Mouse (Mus musculus): ENCODE results near the gene Pcbp3.

- no peak for TF ChIP-seq GATA1 (IDR thresholded peaks at IDR 0.05; ENCODE audit: borderline replicate concordance, low read length)
- no peak for TF ChIP-seq FLI1 (IDR thresholded peaks at IDR 0.05; ENCODE audit: low read length)
These were observed 249.2 kb downstream of the Pcbp3 start for GRCm38 (mm10) chr10:76712500-76712899.
